Mouse (Mus musculus) C3H10T1/2 (cell line): ENCODE measurements around the gene Gm21761. TPM values are rescaled to one million over a fixed set of nuclear protein-coding genes. Genes with fewer than 3 reads are reported as not detected.

Experiments used
- polyA plus RNA-seq, 2 experiments: library from polyadenylated mRNA; unstranded; fragments of >200 nt; fragmentation: generic; extraction: Trizol; gene quantifications; one replicate each; pipeline ENCODE4 v1.2.1; 2012; ENCODE audit warnings: missing spikeins in 2 of 2

Gm21761 gene
- polyA plus RNA-seq: under 1 TPM; 0.04 to 0.17 TPM

DNA sequence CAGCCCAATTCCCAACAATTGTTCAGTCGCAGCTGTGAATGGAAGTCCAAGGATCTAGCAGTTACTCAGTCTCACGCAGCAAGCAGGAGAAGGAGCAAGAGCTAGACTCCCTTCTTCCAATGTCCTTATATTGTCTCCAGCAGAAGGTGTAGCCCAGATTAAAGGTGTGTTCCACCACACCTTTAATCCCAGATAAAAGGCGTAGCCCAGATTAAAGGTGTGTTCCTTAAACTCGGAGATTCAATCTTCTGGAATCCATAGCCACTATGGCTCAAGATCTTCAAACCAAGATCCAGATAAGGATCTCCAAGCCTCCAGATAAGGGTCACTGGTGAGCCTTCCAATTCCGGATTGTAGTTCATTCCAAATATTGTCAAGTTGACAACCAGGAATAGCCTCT, at the start of gene Gm21761:
Gene Gm21761 (minus strand): TSS at position 101 of the 400 bp plus-strand sequence.

DNA sequence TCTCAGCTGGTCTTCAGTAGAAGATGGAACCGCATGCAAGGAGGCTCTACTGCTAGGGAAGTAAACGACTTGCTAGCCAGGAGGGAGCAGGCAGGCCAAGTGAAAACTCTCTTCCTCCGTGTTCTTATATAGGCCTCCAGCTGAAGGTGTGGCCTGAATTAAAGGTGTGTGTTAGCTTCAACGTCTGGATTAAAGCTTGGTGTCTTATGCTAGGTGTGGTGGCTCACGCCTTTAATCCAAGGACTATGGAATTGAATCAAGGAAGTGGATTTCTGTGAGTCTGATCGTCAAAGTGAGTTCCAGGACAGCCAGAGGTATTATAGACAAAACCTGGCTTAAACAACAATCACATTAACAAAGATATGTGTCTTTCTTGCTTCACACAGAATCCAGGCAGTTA, 21.6 kb upstream of the Gm21761 start, which contains the start of gene B020031M17Rik:
Gene B020031M17Rik (minus strand): TSS at position 101 of the 400 bp plus-strand sequence.

DNA sequence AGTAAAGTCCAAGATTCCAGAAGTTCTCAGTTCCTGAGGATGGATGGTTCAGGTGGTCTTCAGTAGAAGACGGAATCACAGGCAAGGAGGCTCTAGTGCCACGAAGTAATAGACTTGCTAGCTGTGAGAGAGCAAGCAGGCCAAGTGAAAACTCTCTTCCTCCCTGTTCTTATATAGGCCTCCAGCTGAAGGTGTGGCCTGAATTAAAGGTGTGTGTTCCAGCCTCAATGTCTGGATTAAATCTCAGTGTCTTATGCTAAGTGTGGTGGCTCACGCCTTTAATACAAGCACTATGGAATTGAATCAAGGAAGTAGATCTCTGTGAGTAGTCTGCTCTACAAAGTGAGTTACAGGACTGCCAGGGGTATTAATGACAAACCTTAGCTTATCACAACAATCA, 34.4 kb downstream of the Gm21761 start, which contains the start of gene Tcstv1:
Gene Tcstv1 (minus strand): TSS at position 101 of the 400 bp plus-strand sequence.

Other genes starting within 250 kb of the Gm21761 start
- 10 to 100 TPM in 1 of 2 experiments, 1 to 10 TPM in 1; 3.3 to 35.8 TPM for gene Hmgcs1, start 238.9 kb downstream of the Gm21761 start, polyA plus RNA-seq
- under 1 TPM; 0.02 to 0.46 TPM for gene Nim1k, start 173.4 kb downstream of the Gm21761 start, polyA plus RNA-seq
- gene Zfp131, start 138.4 kb downstream of the Gm21761 start, polyA plus RNA-seq: 1 to 10 TPM; 3.4 to 4.0 TPM
- not detected for gene AF067063, start 99.1 kb downstream of the Gm21761 start, polyA plus RNA-seq
- gene D13Ertd608e, start 93.3 kb downstream of the Gm21761 start, polyA plus RNA-seq: not detected
- gene Tcstv1, start 34.5 kb downstream of the Gm21761 start, polyA plus RNA-seq: not detected
- gene B020031M17Rik, start 21.5 kb upstream of the Gm21761 start, polyA plus RNA-seq: not detected
- gene Gm36079, start 97.7 kb upstream of the Gm21761 start, polyA plus RNA-seq: not detected
- gene Gm21188, start 122.9 kb upstream of the Gm21761 start, polyA plus RNA-seq: not detected
- gene Gm20767, start 211.0 kb upstream of the Gm21761 start, polyA plus RNA-seq: not detected
- gene Gm21818, start 243.2 kb upstream of the Gm21761 start, polyA plus RNA-seq: not detected